Mouse (Mus musculus) heart, adult 2 months (tissue): ENCODE data around the gene Arhgap1.

Source experiments
- CTCF ChIP-seq: fragments of 200-600 bp; IDR thresholded peaks from 2 replicates; pipeline ENCODE4 v1.8.1; 2022; ENCODE audit warnings: antibody characterized with exemption, mild to moderate bottlenecking, moderate library complexity
- EP300 ChIP-seq: fragments of 200-500 bp; IDR thresholded peaks from 2 replicates; pipeline ENCODE4 v1.6.1; 2011; ENCODE audit warnings: low read depth, low read length, control low read depth; ENCODE audit not compliant: insufficient read depth

DNA sequence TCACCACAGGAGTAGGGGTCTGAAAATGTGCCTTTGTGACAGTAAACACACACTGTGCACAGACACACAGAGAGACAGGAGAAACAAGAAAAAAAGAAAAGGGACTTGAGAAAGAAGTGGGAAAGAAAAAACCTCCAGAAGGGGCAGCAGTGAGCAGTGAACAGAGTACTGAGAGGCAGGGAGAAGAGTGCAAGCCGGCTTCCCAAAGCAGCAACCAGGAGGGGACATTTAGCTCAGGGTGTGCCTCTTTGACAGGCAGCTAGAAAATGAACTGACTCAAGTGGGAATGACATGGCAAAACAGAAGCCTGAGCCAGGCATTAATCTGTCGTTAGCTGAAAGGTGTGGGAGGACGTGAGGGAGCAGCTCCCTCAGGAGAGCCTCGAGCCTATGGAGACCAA lies 33.2 kb downstream of the Arhgap1 start:
- TF ChIP-seq EP300 (no peak), CTCF (peak; percentile 73)
